In genomic region chr13:53234844-53235243, GRCm38 (mm10) we compare ENCODE assay signal across 10 mouse cellular contexts. TPM values are rescaled to one million over a fixed set of nuclear protein-coding genes. Genes with fewer than 3 reads are reported as not detected.
DNase-seq lines count a peak whose midpoint lies in the region; ATAC-seq lines count a peak whose summit lies in the region.
"Had no signal": no experiment of that assay in that cellular context is flagged by ENCODE, and none has a peak within 500 bp of the region (broad histone marks: within the 10 kb centered on the region; RNA-seq: fewer than 3 reads in every experiment).

No protein-coding gene starts in this region.

- 11% methylated on average over 12 of the region's 12 CpGs for WGBS in kidney, embryonic 14.5 days

- peak; percentile 78 to 81 for DNase-seq in cerebellum, postnatal 10 days
- DNase-seq in cerebellum, adult 11 months: no peak
- DNase-seq in kidney, adult 18-20 months: no peak
- peak; percentile 65 for DNase-seq in testis, postnatal 10 days (ENCODE audit: low spot score)
- DNase-seq in testis, postnatal 14 days (ENCODE audit: low spot score): no peak
- no peak for DNase-seq in frontal cortex, adult 2 months (ENCODE audit: extremely low spot score in 1 of 2, low spot score in 1 of 2)
- no peak for DNase-seq in spleen, postnatal 14 days (ENCODE audit: low spot score in 2 of 2)
- DNase-seq: adrenal gland, adult 2 months; right cerebral cortex, postnatal 4 days had no signal

- H3K27me3 ChIP-seq in kidney, embryonic 14.5 days (ENCODE audit: control insufficient read depth, insufficient read depth, low read length): no peaks in the 10 kb centered on the region

- H3K9ac ChIP-seq in kidney, embryonic 14.5 days (ENCODE audit: low read depth, low read length): 0 out of 2 replicates have a peak overlapping the region, but pooled peaks have one; percentile 23

- peaks cover 52% of the 10 kb centered on the region for H3K4me1 ChIP-seq in kidney, embryonic 14.5 days (ENCODE audit: control insufficient read depth, insufficient read depth, low read length)

- no peak for ATAC-seq in kidney, embryonic 14.5 days (ENCODE audit: low FRiP score, low TSS enrichment)

- H3K9me3 ChIP-seq in kidney, embryonic 14.5 days (ENCODE audit: control insufficient read depth, low read length): no peaks in the 10 kb centered on the region

- H3K4me2 ChIP-seq in kidney, embryonic 14.5 days (replicated peaks; ENCODE audit: low read depth, low read length): no peak overlapping the region

- no peaks in the 10 kb centered on the region for H3K36me3 ChIP-seq in kidney, embryonic 14.5 days (ENCODE audit: control insufficient read depth, insufficient read depth, low read length)

- H3K4me3 ChIP-seq in kidney, embryonic 14.5 days (ENCODE audit: low read length): no peak overlapping the region

- H3K27ac ChIP-seq in kidney, embryonic 14.5 days (ENCODE audit: low read depth, low read length): no peak overlapping the region

RNA-seq across cellular contexts. Expression of gene Ror2, which starts 51.1 kb away (rescaled TPM):
- 6.8 and 7.3 TPM in 2 replicates for polyA plus RNA-seq in kidney, embryonic 14.5 days (2014; fragmentation: Nextera tagmentation; extraction: Ambion mirVana)
- 1.2 and 1.4 TPM in 2 replicates for polyA plus RNA-seq in frontal cortex, adult 2 months (2012; rRNA removed)

Comparison
In these comparisons a context has a peak if more than half of its experiments do, and no peak if none do; other contexts are left out.
1. DNase-seq: peak in cerebellum, postnatal 10 days (2 of 2) and testis, postnatal 10 days (single experiment); none in cerebellum, adult 11 months (single experiment), kidney, adult 18-20 months (single experiment), testis, postnatal 14 days (single experiment), frontal cortex, adult 2 months (0 of 2) and spleen, postnatal 14 days (0 of 2).